Mouse (Mus musculus): ENCODE data around the gene Pip4p1. TPM values are rescaled to one million over a fixed set of nuclear protein-coding genes. Genes with fewer than 3 reads are reported as not detected.

Gene Pip4p1
- polyA plus RNA-seq (2014; fragmentation: Illumina TruSeq; extraction: RNeasy Lipid Tissue Mini Kit (QIAGEN cat#74804); ENCODE audit: low read depth, low replicate concordance): 26.2 TPM

GRCm38 (mm10) chr14:50930754-50931492, at the start of gene Pip4p1, which contains the start of gene Pnp:
TSS of gene Pip4p1 (minus strand) at chr14:50930856.
TSS of gene Pnp (plus strand) at chr14:50931082.

GRCm38 (mm10) chr14:50955942-50956508, 25.4 kb upstream of the Pip4p1 start, which contains the start of gene Pnp2:
TSS of gene Pnp2 (plus strand) at chr14:50955992.

GRCm38 (mm10) chr14:50943932-50944667, 13.4 kb upstream of the Pip4p1 start, which contains the start of gene Gm49342:
TSS of gene Gm49342 (plus strand) at chr14:50944517.

GRCm38 (mm10) chr14:50924281-50925064, 6.2 kb downstream of the Pip4p1 start, which contains the start of the genes Osgep and Apex1:
TSS of gene Osgep (minus strand) at chr14:50924893.
TSS of gene Apex1 (plus strand) at chr14:50924968.

GRCm38 (mm10) chr14:50897374-50897765, 33.3 kb downstream of the Pip4p1 start, which contains the start of gene Klhl33:
TSS of gene Klhl33 (minus strand) at chr14:50897507.

Other genes with a start within 250 kb of the Pip4p1 start
- gene Olfr747, start 237.7 kb downstream of the Pip4p1 start, polyA plus RNA-seq (2014; fragmentation: Illumina TruSeq; extraction: RNeasy Lipid Tissue Mini Kit (QIAGEN cat#74804); ENCODE audit: low read depth, low replicate concordance): not detected
- not detected for gene Olfr748, start 223.5 kb downstream of the Pip4p1 start, polyA plus RNA-seq (2014; fragmentation: Illumina TruSeq; extraction: RNeasy Lipid Tissue Mini Kit (QIAGEN cat#74804); ENCODE audit: low read depth, low replicate concordance)
- gene Olfr749, start 185.8 kb downstream of the Pip4p1 start, polyA plus RNA-seq (2014; fragmentation: Illumina TruSeq; extraction: RNeasy Lipid Tissue Mini Kit (QIAGEN cat#74804); ENCODE audit: low read depth, low replicate concordance): not detected
- 31.4 TPM for gene Ttc5, start 145.3 kb downstream of the Pip4p1 start, polyA plus RNA-seq (2014; fragmentation: Illumina TruSeq; extraction: RNeasy Lipid Tissue Mini Kit (QIAGEN cat#74804); ENCODE audit: low read depth, low replicate concordance)
- gene Ccnb1ip1, start 123.1 kb downstream of the Pip4p1 start, polyA plus RNA-seq (2014; fragmentation: Illumina TruSeq; extraction: RNeasy Lipid Tissue Mini Kit (QIAGEN cat#74804); ENCODE audit: low read depth, low replicate concordance): not detected
- gene Parp2, start 123.0 kb downstream of the Pip4p1 start, polyA plus RNA-seq (2014; fragmentation: Illumina TruSeq; extraction: RNeasy Lipid Tissue Mini Kit (QIAGEN cat#74804); ENCODE audit: low read depth, low replicate concordance): 62.1 TPM
- gene Tep1, start 60.3 kb downstream of the Pip4p1 start, polyA plus RNA-seq (2014; fragmentation: Illumina TruSeq; extraction: RNeasy Lipid Tissue Mini Kit (QIAGEN cat#74804); ENCODE audit: low read depth, low replicate concordance): 53.8 TPM
- gene Klhl33, start 33.3 kb downstream of the Pip4p1 start, polyA plus RNA-seq (2014; fragmentation: Illumina TruSeq; extraction: RNeasy Lipid Tissue Mini Kit (QIAGEN cat#74804); ENCODE audit: low read depth, low replicate concordance): 2.2 TPM
- gene Osgep, start 6.0 kb downstream of the Pip4p1 start, polyA plus RNA-seq (2014; fragmentation: Illumina TruSeq; extraction: RNeasy Lipid Tissue Mini Kit (QIAGEN cat#74804); ENCODE audit: low read depth, low replicate concordance): 13.2 TPM
- gene Apex1, start 5.9 kb downstream of the Pip4p1 start, polyA plus RNA-seq (2014; fragmentation: Illumina TruSeq; extraction: RNeasy Lipid Tissue Mini Kit (QIAGEN cat#74804); ENCODE audit: low read depth, low replicate concordance): 12.7 TPM
- 68.2 TPM for gene Pnp, start 226 bp upstream of the Pip4p1 start, polyA plus RNA-seq (2014; fragmentation: Illumina TruSeq; extraction: RNeasy Lipid Tissue Mini Kit (QIAGEN cat#74804); ENCODE audit: low read depth, low replicate concordance)
- not detected for gene Gm49342, start 13.7 kb upstream of the Pip4p1 start, polyA plus RNA-seq (2014; fragmentation: Illumina TruSeq; extraction: RNeasy Lipid Tissue Mini Kit (QIAGEN cat#74804); ENCODE audit: low read depth, low replicate concordance)
- 10.6 TPM for gene Pnp2, start 25.1 kb upstream of the Pip4p1 start, polyA plus RNA-seq (2014; fragmentation: Illumina TruSeq; extraction: RNeasy Lipid Tissue Mini Kit (QIAGEN cat#74804); ENCODE audit: low read depth, low replicate concordance)
- 0.38 TPM for gene Rnase10, start 76.9 kb upstream of the Pip4p1 start, polyA plus RNA-seq (2014; fragmentation: Illumina TruSeq; extraction: RNeasy Lipid Tissue Mini Kit (QIAGEN cat#74804); ENCODE audit: low read depth, low replicate concordance)
- 0.38 TPM for gene Rnase9, start 111.0 kb upstream of the Pip4p1 start, polyA plus RNA-seq (2014; fragmentation: Illumina TruSeq; extraction: RNeasy Lipid Tissue Mini Kit (QIAGEN cat#74804); ENCODE audit: low read depth, low replicate concordance)
- not detected for gene Rnase11, start 119.3 kb upstream of the Pip4p1 start, polyA plus RNA-seq (2014; fragmentation: Illumina TruSeq; extraction: RNeasy Lipid Tissue Mini Kit (QIAGEN cat#74804); ENCODE audit: low read depth, low replicate concordance)
- 1.1 TPM for gene Rnase12, start 126.8 kb upstream of the Pip4p1 start, polyA plus RNA-seq (2014; fragmentation: Illumina TruSeq; extraction: RNeasy Lipid Tissue Mini Kit (QIAGEN cat#74804); ENCODE audit: low read depth, low replicate concordance)
- gene Olfr750, start 143.6 kb upstream of the Pip4p1 start, polyA plus RNA-seq (2014; fragmentation: Illumina TruSeq; extraction: RNeasy Lipid Tissue Mini Kit (QIAGEN cat#74804); ENCODE audit: low read depth, low replicate concordance): not detected
- 381 TPM for gene Rnase4, start 160.2 kb upstream of the Pip4p1 start, polyA plus RNA-seq (2014; fragmentation: Illumina TruSeq; extraction: RNeasy Lipid Tissue Mini Kit (QIAGEN cat#74804); ENCODE audit: low read depth, low replicate concordance)
- gene Ang, start 160.3 kb upstream of the Pip4p1 start, polyA plus RNA-seq (2014; fragmentation: Illumina TruSeq; extraction: RNeasy Lipid Tissue Mini Kit (QIAGEN cat#74804); ENCODE audit: low read depth, low replicate concordance): 14.5 TPM
- gene Eddm3b, start 183.6 kb upstream of the Pip4p1 start, polyA plus RNA-seq (2014; fragmentation: Illumina TruSeq; extraction: RNeasy Lipid Tissue Mini Kit (QIAGEN cat#74804); ENCODE audit: low read depth, low replicate concordance): not detected
- gene Rnase6, start 193.1 kb upstream of the Pip4p1 start, polyA plus RNA-seq (2014; fragmentation: Illumina TruSeq; extraction: RNeasy Lipid Tissue Mini Kit (QIAGEN cat#74804); ENCODE audit: low read depth, low replicate concordance): 10.4 TPM
- gene Rnase1, start 215.9 kb upstream of the Pip4p1 start, polyA plus RNA-seq (2014; fragmentation: Illumina TruSeq; extraction: RNeasy Lipid Tissue Mini Kit (QIAGEN cat#74804); ENCODE audit: low read depth, low replicate concordance): 11.5 TPM
- gene Rnase2b, start 231.4 kb upstream of the Pip4p1 start, polyA plus RNA-seq (2014; fragmentation: Illumina TruSeq; extraction: RNeasy Lipid Tissue Mini Kit (QIAGEN cat#74804); ENCODE audit: low read depth, low replicate concordance): 2.9 TPM